Mouse (Mus musculus): ENCODE data around the gene Samd4.

GRCm38 (mm10) chr14:46932708-46933107 is 50.1 kb downstream of the Samd4 start:
- TF ChIP-seq CTCF (IDR thresholded peaks at IDR 0.05; ENCODE audit: borderline replicate concordance, insufficient read depth, low read length) (no peak), POLR2A (IDR thresholded peaks at IDR 0.05; ENCODE audit: low read depth, low read length) (no peak)
